Mouse (Mus musculus): ENCODE measurements at regions not wholly inside any gene's neighbourhood (a gene's known extent, or its start where the extent isn't known, plus 50 kb on each side); places are given as distances from the start of the nearest gene placed in this dataset.

- no peak for DNase-seq (ENCODE audit: low spot score in 2 of 2)
Measured at GRCm38 (mm10) chr1:186444701-186445131, 261.1 kb downstream of the Tgfb2 start.

GRCm38 (mm10) chr1:186442160-186442559, 263.6 kb downstream of the Tgfb2 start:
- no peak for DNase-seq (ENCODE audit: low spot score in 2 of 2)

GRCm38 (mm10) chr1:186435336-186435972, 270.3 kb downstream of the Tgfb2 start:
- DNase-seq (ENCODE audit: low spot score in 2 of 2), result no peak

GRCm38 (mm10) chr1:186434782-186435181, 271.0 kb downstream of the Tgfb2 start:
- DNase-seq (ENCODE audit: low spot score in 2 of 2), result no peak

- DNase-seq (ENCODE audit: low spot score in 2 of 2), result no peak
Measured at GRCm38 (mm10) chr1:186434007-186434406, 271.8 kb downstream of the Tgfb2 start.

- no peak for DNase-seq (ENCODE audit: low spot score in 2 of 2)
Measured at GRCm38 (mm10) chr1:186433169-186433665, 272.6 kb downstream of the Tgfb2 start.

GRCm38 (mm10) chr1:186425421-186425820, 280.4 kb downstream of the Tgfb2 start:
- no peak for DNase-seq (ENCODE audit: low spot score in 2 of 2)

- no peak for DNase-seq (ENCODE audit: low spot score in 2 of 2)
Measured at GRCm38 (mm10) chr1:186424084-186424483, 281.7 kb downstream of the Tgfb2 start.

- DNase-seq (ENCODE audit: low spot score in 2 of 2), result no peak
Measured at GRCm38 (mm10) chr1:186417101-186417500, 288.7 kb downstream of the Tgfb2 start.

- no peak for DNase-seq (ENCODE audit: low spot score in 2 of 2)
Measured at GRCm38 (mm10) chr1:186415321-186415720, 290.5 kb downstream of the Tgfb2 start.

- no peak for DNase-seq (ENCODE audit: low spot score in 2 of 2)
Measured at GRCm38 (mm10) chr1:186413886-186414245, 291.9 kb downstream of the Tgfb2 start.

- DNase-seq (ENCODE audit: low spot score in 2 of 2), result no peak
Measured at GRCm38 (mm10) chr1:186413064-186413885, 292.5 kb downstream of the Tgfb2 start.

- DNase-seq (ENCODE audit: low spot score in 2 of 2), result no peak
Measured at GRCm38 (mm10) chr1:186412296-186412695, 293.5 kb downstream of the Tgfb2 start.

- no peak for DNase-seq (ENCODE audit: low spot score in 2 of 2)
Measured at GRCm38 (mm10) chr1:186408986-186409441, 291.9 kb upstream of the Lyplal1 start.

GRCm38 (mm10) chr1:186407656-186408055, 290.5 kb upstream of the Lyplal1 start:
- DNase-seq (ENCODE audit: low spot score in 2 of 2), result no peak

GRCm38 (mm10) chr1:186405693-186406092, 288.6 kb upstream of the Lyplal1 start:
- no peak for DNase-seq (ENCODE audit: low spot score in 2 of 2)

- no peak for DNase-seq (ENCODE audit: low spot score in 2 of 2)
Measured at GRCm38 (mm10) chr1:186399762-186400161, 282.7 kb upstream of the Lyplal1 start.

- DNase-seq (ENCODE audit: low spot score in 2 of 2), result no peak
Measured at GRCm38 (mm10) chr1:186393005-186393404, 275.9 kb upstream of the Lyplal1 start.

GRCm38 (mm10) chr1:186384440-186384839, 267.3 kb upstream of the Lyplal1 start:
- no peak for DNase-seq (ENCODE audit: low spot score in 2 of 2)

- DNase-seq (ENCODE audit: low spot score in 2 of 2), result no peak
Measured at GRCm38 (mm10) chr1:186383453-186383852, 266.3 kb upstream of the Lyplal1 start.

- DNase-seq (ENCODE audit: low spot score in 2 of 2), result no peak
Measured at GRCm38 (mm10) chr1:186383006-186383405, 265.9 kb upstream of the Lyplal1 start.

- DNase-seq (ENCODE audit: low spot score in 2 of 2), result no peak
Measured at GRCm38 (mm10) chr1:186379938-186380847, 263.1 kb upstream of the Lyplal1 start.
